8 mouse cellular contexts compared by ENCODE assay signal in genomic region chr11:59839459-59840126, GRCm38 (mm10). TPM values are rescaled to one million over a fixed set of nuclear protein-coding genes. Genes with fewer than 3 reads are reported as not detected.
DNase-seq lines count a peak whose midpoint lies in the region; ATAC-seq and TF ChIP-seq lines count a peak whose summit lies in the region.

Cops3 (minus strand) TSS chr11:59839838.

- peaks cover 14 to 24% of the 10 kb centered on the region in 2 experiments for H3K36me3 ChIP-seq in MEL (ENCODE audit: control insufficient read depth in 1 of 2, insufficient read depth in 2 of 2, low read length in 2 of 2)
- peaks cover 14% of the 10 kb centered on the region for H3K36me3 ChIP-seq in forebrain, postnatal 0 days (ENCODE audit: insufficient read depth)
- H3K36me3 ChIP-seq in lung, embryonic 15.5 days, result peaks cover 22% of the 10 kb centered on the region

- DNase-seq in MEL (ENCODE audit: low read depth, low spot score), result peak; percentile 100
- DNase-seq in cerebellum, adult 2 months, result peak; percentile 94 to 97
- peak; percentile 97 for DNase-seq in forebrain, postnatal 0 days
- peak; percentile 95 for DNase-seq in heart, postnatal 4 days
- peak; percentile 94 to 95 for DNase-seq in layer of hippocampus, adult 8-10 months (ENCODE audit: low spot score in 2 of 2)
- peak; percentile 94 for DNase-seq in ovary, adult 18-20 months (ENCODE audit: low spot score)
- peak; percentile 98 for DNase-seq in thymus, postnatal 0 days (ENCODE audit: low spot score)

- TF ChIP-seq RAD21 in MEL (IDR thresholded peaks at IDR 0.05; ENCODE audit: low read depth, low read length), result no peak

- H3K79me2 ChIP-seq in MEL (ENCODE audit: control insufficient read depth, insufficient read depth, low read length, poor library complexity), result peaks cover 30% of the 10 kb centered on the region

- ATAC-seq in forebrain, postnatal 0 days, result peak; percentile 98
- ATAC-seq in lung, embryonic 15.5 days (ENCODE audit: borderline replicate concordance, extremely low read depth, low FRiP score, low TSS enrichment), result peak; percentile 95

- peak within 1 kb of the TSS; percentile 99 for H3K9ac ChIP-seq in MEL (ENCODE audit: control insufficient read depth, low read depth, low read length, poor library complexity, severe bottlenecking)
- peak within 1 kb of the TSS; percentile 95 for H3K9ac ChIP-seq in forebrain, postnatal 0 days
- H3K9ac ChIP-seq in lung, embryonic 15.5 days, result peak within 1 kb of the TSS; percentile 96

- H3K27ac ChIP-seq in MEL (ENCODE audit: control insufficient read depth, low read depth, low read length), result peak within 1 kb of the TSS; percentile 98
- peak within 1 kb of the TSS; percentile 93 for H3K27ac ChIP-seq in cerebellum, adult 2 months (ENCODE audit: insufficient read depth, low read length)
- H3K27ac ChIP-seq in forebrain, postnatal 0 days (ENCODE audit: low read depth, low read length), result peak within 1 kb of the TSS; percentile 99
- peak within 1 kb of the TSS; percentile 99 for H3K27ac ChIP-seq in lung, embryonic 15.5 days

- H3K4me3 ChIP-seq in MEL (ENCODE audit: control insufficient read depth in 1 of 2, insufficient read depth in 1 of 2, low read depth in 2 of 2, low read length in 2 of 2), result peak within 1 kb of the TSS; percentile 93 to 94
- H3K4me3 ChIP-seq in cerebellum, adult 2 months (replicated peaks; ENCODE audit: insufficient read depth, low read depth, low read length), result peak within 1 kb of the TSS; percentile 81
- peak within 1 kb of the TSS; percentile 100 for H3K4me3 ChIP-seq in forebrain, postnatal 0 days (ENCODE audit: low read depth, low read length)
- peak within 1 kb of the TSS; percentile 100 for H3K4me3 ChIP-seq in lung, embryonic 15.5 days

- TF ChIP-seq POLR2A in MEL (IDR thresholded peaks at IDR 0.05; ENCODE audit: control insufficient read depth in 1 of 2, insufficient read depth in 1 of 2, low read depth in 1 of 2, low read length in 2 of 2, poor library complexity in 1 of 2), result peak; percentile 69 to 92
- TF ChIP-seq POLR2A in cerebellum, adult 2 months (IDR thresholded peaks at IDR 0.05; ENCODE audit: borderline replicate concordance, insufficient read depth, low read length), result peak; percentile 59; the same call in 1 of the 2 replicates

- no peak for TF ChIP-seq EP300 in MEL (IDR thresholded peaks at IDR 0.05; ENCODE audit: low read depth in 1 of 2, low read length in 2 of 2)

- no peaks in the 10 kb centered on the region for H3K27me3 ChIP-seq in MEL (ENCODE audit: control insufficient read depth in 1 of 2, insufficient read depth in 2 of 2, low read length in 2 of 2)
- no peaks in the 10 kb centered on the region for H3K27me3 ChIP-seq in cerebellum, adult 2 months (ENCODE audit: control insufficient read depth, insufficient read depth, low read length)
- no peaks in the 10 kb centered on the region for H3K27me3 ChIP-seq in forebrain, postnatal 0 days (ENCODE audit: insufficient read depth, low read length)
- no peaks in the 10 kb centered on the region for H3K27me3 ChIP-seq in lung, embryonic 15.5 days

- under 1% methylated on average over 43 of the region's 43 CpGs for WGBS in cerebellum, adult 2 months
- WGBS in forebrain, postnatal 0 days, result under 1% methylated on average over 43 of the region's 43 CpGs
- under 1% methylated on average over 42 of the region's 43 CpGs for WGBS in lung, embryonic 15.5 days

- H3K4me2 ChIP-seq in forebrain, postnatal 0 days (ENCODE audit: low read depth), result peak within 1 kb of the TSS; percentile 66
- peak within 1 kb of the TSS; percentile 70 for H3K4me2 ChIP-seq in lung, embryonic 15.5 days

- H3K4me1 ChIP-seq in MEL (ENCODE audit: control insufficient read depth in 1 of 2, insufficient read depth in 2 of 2, low read length in 2 of 2), result peaks cover 5 to 14% of the 10 kb centered on the region in 2 experiments
- H3K4me1 ChIP-seq in cerebellum, adult 2 months (ENCODE audit: control insufficient read depth, insufficient read depth, low read length), result peaks cover 6% of the 10 kb centered on the region; the same call in 1 of the 2 replicates
- H3K4me1 ChIP-seq in forebrain, postnatal 0 days (ENCODE audit: insufficient read depth), result peaks cover 17% of the 10 kb centered on the region
- peaks cover 20% of the 10 kb centered on the region for H3K4me1 ChIP-seq in lung, embryonic 15.5 days

- H3K9me3 ChIP-seq in MEL (replicated peaks; ENCODE audit: insufficient read depth, low read length), result no peaks in the 10 kb centered on the region
- H3K9me3 ChIP-seq in forebrain, postnatal 0 days (ENCODE audit: low read length), result no peaks in the 10 kb centered on the region
- H3K9me3 ChIP-seq in lung, embryonic 15.5 days, result no peaks in the 10 kb centered on the region

- no peak for TF ChIP-seq CTCF in MEL (IDR thresholded peaks at IDR 0.05 in 2 of 3, conservative IDR thresholded peaks at IDR 0.05 in 1 of 3; ENCODE audit: control insufficient read depth in 1 of 3, insufficient read depth in 1 of 3, low read depth in 2 of 3, low read length in 3 of 3, poor library complexity in 1 of 3, severe bottlenecking in 1 of 3)
- TF ChIP-seq CTCF in cerebellum, adult 2 months (IDR thresholded peaks at IDR 0.05; ENCODE audit: borderline replicate concordance, insufficient read depth, low read depth, low read length), result no peak
- peak; percentile 18; the same call in 1 of the 2 replicates for TF ChIP-seq CTCF in forebrain, postnatal 0 days (IDR thresholded peaks at IDR 0.05; ENCODE audit: low read depth)

TF ChIP-seq in MEL, 35 proteins besides CTCF, POLR2A, EP300 and RAD21:
- peak; percentile 79; the same call in 1 of the 2 replicates for TF ChIP-seq POLR2AphosphoS5 (IDR thresholded peaks at IDR 0.05; ENCODE audit: borderline replicate concordance, low read depth, low read length)
- no peak for TF ChIP-seq MEF2A (IDR thresholded peaks at IDR 0.05; ENCODE audit: extremely low read depth, insufficient replicate concordance, low read depth, low read length, poor library complexity, severe bottlenecking)
- TF ChIP-seq CHD2 (IDR thresholded peaks at IDR 0.05; ENCODE audit: low read length), result peak; percentile 93
- TF ChIP-seq E2F4 (IDR thresholded peaks at IDR 0.05; ENCODE audit: borderline replicate concordance, low read depth, low read length), result peak; percentile 96
- no peak for TF ChIP-seq GATA1 (IDR thresholded peaks at IDR 0.05; ENCODE audit: low read depth, low read length)
- TF ChIP-seq USF2 (IDR thresholded peaks at IDR 0.05; ENCODE audit: borderline replicate concordance in 1 of 2, insufficient read depth in 1 of 2, low read depth in 1 of 2, low read length in 2 of 2), result no peak
- no peak for TF ChIP-seq USF1 (IDR thresholded peaks at IDR 0.05; ENCODE audit: low read depth, low read length)
- no peak for TF ChIP-seq UBTF (IDR thresholded peaks at IDR 0.05; ENCODE audit: borderline replicate concordance, insufficient read depth, low read depth, low read length)
- TF ChIP-seq POLR2AphosphoS2 (IDR thresholded peaks at IDR 0.05; ENCODE audit: low read length), result peak; percentile 96
- TF ChIP-seq SIN3A (IDR thresholded peaks at IDR 0.05; ENCODE audit: low read length), result peak; percentile 68
- TF ChIP-seq MAFK (IDR thresholded peaks at IDR 0.05; ENCODE audit: borderline replicate concordance, low read depth, low read length), result no peak
- TF ChIP-seq KAT2A (conservative IDR thresholded peaks at IDR 0.05; ENCODE audit: low read depth, low read length), result no peak; the same call in 1 of the 2 replicates
- no peak for TF ChIP-seq ZC3H11A (IDR thresholded peaks at IDR 0.05; ENCODE audit: low read depth, low read length)
- TF ChIP-seq TAL1 (IDR thresholded peaks at IDR 0.05; ENCODE audit: low read length), result no peak
- peak; percentile 87 for TF ChIP-seq HCFC1 (IDR thresholded peaks at IDR 0.05; ENCODE audit: low read depth, low read length)
- no peak for TF ChIP-seq GABPA (IDR thresholded peaks at IDR 0.05; ENCODE audit: low read depth, low read length)
- TF ChIP-seq MYC (IDR thresholded peaks at IDR 0.05; ENCODE audit: low read depth, low read length), result peak; percentile 73; the same call in 1 of the 2 replicates
- no peak for TF ChIP-seq CHD1 (IDR thresholded peaks at IDR 0.05; ENCODE audit: low read depth, low read length)
- peak; percentile 92 for TF ChIP-seq ZMIZ1 (IDR thresholded peaks at IDR 0.05; ENCODE audit: low read depth, low read length)
- TF ChIP-seq ZKSCAN1 (IDR thresholded peaks at IDR 0.05; ENCODE audit: low read depth, low read length), result no peak
- TF ChIP-seq MAX (IDR thresholded peaks at IDR 0.05; ENCODE audit: low read length), result peak; percentile 70
- peak; percentile 81 for TF ChIP-seq ELF1 (IDR thresholded peaks at IDR 0.05; ENCODE audit: low read depth, low read length)
- 0 out of 2 replicates have a peak, but pooled peaks have one; percentile 31 for TF ChIP-seq TCF12 (IDR thresholded peaks at IDR 0.05; ENCODE audit: low read depth, low read length)
- peak; percentile 72 for TF ChIP-seq MAZ (IDR thresholded peaks at IDR 0.05; ENCODE audit: low read depth, low read length)
- TF ChIP-seq JUND (IDR thresholded peaks at IDR 0.05; ENCODE audit: low read depth, low read length), result no peak
- TF ChIP-seq RCOR1 (IDR thresholded peaks at IDR 0.05; ENCODE audit: low read depth, low read length), result no peak
- peak; percentile 91 for TF ChIP-seq TBP (IDR thresholded peaks at IDR 0.05; ENCODE audit: low read depth, low read length)
- peak; percentile 97 for TF ChIP-seq NELFE (IDR thresholded peaks at IDR 0.05; ENCODE audit: low read depth, low read length)
- peak; percentile 64 for TF ChIP-seq MXI1 (IDR thresholded peaks at IDR 0.05; ENCODE audit: low read depth, low read length)
TF ChIP-seq in MEL: peak in this region for 15.

RNA-seq across cellular contexts. Expression of gene Cops3, which starts in this region (rescaled TPM):
- 180 and 181 TPM in 2 replicates for total RNA-seq in MEL (2012; rRNA removed)
- polyA plus RNA-seq in MEL (2012; ENCODE audit: insufficient read depth in 1 of 2, insufficient read length in 2 of 2, low read depth in 1 of 2, low replicate concordance in 2 of 2, missing spikeins in 1 of 2), result 100 to 1,000 TPM in 1 of 2 experiments, not detected in 1; 198 TPM
- polyA plus RNA-seq in cerebellum, adult 2 months (2012; rRNA removed), result 66.8 and 66.9 TPM in 2 replicates
- 132 and 138 TPM in 2 replicates for total RNA-seq in forebrain, postnatal 0 days (2014; rRNA removed)
- 158 and 169 TPM in 2 replicates for polyA plus RNA-seq in forebrain, postnatal 0 days (2015; fragmentation: Nextera tagmentation; extraction: Ambion mirVana)
- 10 to 100 TPM; 83.9 to 85.6 TPM for total RNA-seq in heart, postnatal 4 days (2021)
- total RNA-seq in layer of hippocampus, adult 8-10 months (2022), result 10 to 100 TPM; 71.8 to 82.2 (median 78.1) TPM
- 204 and 214 TPM in 2 replicates for polyA plus RNA-seq in lung, embryonic 15.5 days (2015; fragmentation: Nextera tagmentation; extraction: Ambion mirVana)
- polyA plus RNA-seq in thymus, postnatal 0 days (2015; fragmentation: Nextera tagmentation; extraction: Ambion mirVana), result 195 and 198 TPM in 2 replicates

Comparison
In these comparisons a context has a peak if more than half of its experiments do, and no peak if none do; other contexts are left out.
1. Peak in every context shown above with its lines: DNase-seq, ATAC-seq, H3K4me3 ChIP-seq and H3K27ac ChIP-seq.